Mouse (Mus musculus): ENCODE measurements around the gene Prdm10.

DNA sequence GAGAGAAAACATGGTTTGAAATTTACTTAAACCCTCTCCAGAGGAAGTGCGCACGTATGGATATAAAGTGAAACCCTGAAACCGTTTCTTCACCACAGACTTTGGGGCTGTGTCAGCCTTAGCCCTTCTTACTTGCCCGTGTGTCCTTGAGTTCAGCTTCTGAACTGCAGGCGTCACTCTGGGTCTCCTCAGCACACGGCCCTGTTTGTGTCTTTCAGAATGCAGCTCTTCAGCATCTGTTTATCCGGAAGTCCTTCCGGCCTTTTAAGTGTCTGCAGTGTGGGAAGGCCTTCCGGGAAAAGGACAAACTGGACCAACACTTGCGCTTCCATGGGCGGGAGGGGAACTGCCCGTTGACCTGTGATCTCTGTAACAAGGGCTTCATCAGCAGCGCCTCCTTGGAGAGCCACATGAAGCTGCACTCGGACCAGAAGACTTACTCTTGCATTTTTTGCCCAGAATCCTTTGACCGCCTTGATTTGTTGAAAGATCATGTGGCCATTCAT, 66.3 kb downstream of the Prdm10 start:
- no peak for TF ChIP-seq CTCF (IDR thresholded peaks at IDR 0.05; ENCODE audit: low read depth)
- TF ChIP-seq EP300 (optimal IDR thresholded peaks at IDR 0.05) = no peak
